Mouse (Mus musculus): Measurements from ENCODE around the gene Lmo4.

Gene Lmo4

DNA sequence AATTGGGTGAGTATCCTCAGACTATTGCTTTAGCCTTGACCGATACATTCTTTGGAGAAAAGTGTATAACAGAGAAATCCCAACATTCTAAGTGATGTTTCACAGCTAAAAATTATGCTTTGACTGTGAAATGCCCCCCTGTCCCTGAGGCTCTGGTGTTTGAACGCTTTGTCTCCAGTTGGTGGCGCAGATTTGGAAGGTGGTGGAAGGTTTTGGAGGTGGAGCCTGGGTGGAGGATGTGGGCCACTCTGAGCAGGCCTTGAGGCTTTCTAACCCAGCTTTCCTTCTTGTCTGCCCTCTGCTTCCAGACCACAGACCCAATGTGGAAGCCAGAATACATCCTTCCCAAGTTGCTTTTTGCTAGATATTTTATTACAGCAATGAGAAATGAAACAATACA, 57.8 kb downstream of the Lmo4 start:
- no peak for DNase-seq

GRCm38 (mm10) chr3:144144066-144144465, 61.0 kb downstream of the Lmo4 start:
- no peak for DNase-seq

- no peak for DNase-seq
Observed at GRCm38 (mm10) chr3:144142939-144143338, 62.1 kb downstream of the Lmo4 start.

DNA sequence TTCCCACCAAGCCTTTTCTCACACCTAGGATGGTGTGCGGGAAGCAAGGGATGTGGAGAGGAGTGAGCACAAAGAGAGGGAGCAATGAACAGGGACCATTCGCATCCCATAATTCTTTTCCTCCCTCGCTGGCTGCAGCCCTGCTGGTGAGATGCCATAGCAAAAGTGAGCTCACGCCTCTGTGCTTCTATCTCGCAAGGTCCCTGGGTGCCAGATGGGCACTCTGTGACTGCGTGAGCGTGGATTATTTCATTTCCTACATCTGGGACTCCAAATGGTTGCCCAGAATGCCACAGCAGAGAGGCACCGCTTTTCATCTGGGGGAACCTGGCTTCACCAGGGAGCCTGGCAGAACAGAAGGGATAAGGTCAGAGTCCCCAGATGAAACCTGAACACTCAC, 63.2 kb downstream of the Lmo4 start:
- no peak for DNase-seq

DNA sequence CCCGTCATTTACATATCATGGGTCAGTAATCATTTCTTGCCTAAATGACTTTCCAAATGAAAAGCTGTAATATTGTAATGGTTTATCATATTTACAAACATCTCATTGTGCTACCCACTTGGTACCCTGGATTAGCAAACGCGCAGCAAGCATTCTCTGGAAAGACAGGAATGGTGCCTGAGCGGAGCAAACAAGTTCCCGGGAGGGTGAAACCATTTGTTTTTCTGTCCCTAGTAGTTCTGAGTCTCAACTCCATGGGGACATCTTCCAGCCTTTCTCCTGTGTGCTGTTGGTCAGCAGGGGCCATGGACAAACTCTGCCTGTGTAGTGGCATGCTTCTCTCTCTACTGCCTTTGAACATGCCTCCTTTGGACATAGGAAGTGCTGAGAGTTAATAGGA, 64.2 kb downstream of the Lmo4 start:
- no peak for DNase-seq

DNA sequence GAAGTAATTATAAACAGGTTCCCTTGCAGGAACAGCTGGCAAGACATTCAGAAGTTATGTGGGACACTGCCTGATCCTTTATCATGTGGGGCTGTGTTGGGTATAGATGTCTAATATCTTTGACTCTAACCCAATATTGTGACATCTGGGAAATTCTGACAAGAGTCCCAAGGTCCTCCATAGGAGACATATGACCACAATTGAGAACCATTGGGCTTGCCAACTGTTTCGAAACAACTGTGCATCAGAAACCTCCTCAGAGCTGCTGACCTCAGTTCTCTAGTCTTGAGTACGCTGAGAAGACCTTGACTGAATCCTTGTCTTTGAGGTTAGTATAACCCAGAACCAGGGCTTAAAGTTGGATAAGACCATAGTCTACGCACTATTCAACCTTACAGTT, 66.4 kb downstream of the Lmo4 start:
- DNase-seq = no peak
